Mouse (Mus musculus) thymus, postnatal 14 days (tissue): ENCODE data around the gene Gxylt2.

ENCODE experiments used
- DNase-seq: peaks from one replicate; pipeline ENCODE4 v3.0.0; 2021

Gene Gxylt2

DNA sequence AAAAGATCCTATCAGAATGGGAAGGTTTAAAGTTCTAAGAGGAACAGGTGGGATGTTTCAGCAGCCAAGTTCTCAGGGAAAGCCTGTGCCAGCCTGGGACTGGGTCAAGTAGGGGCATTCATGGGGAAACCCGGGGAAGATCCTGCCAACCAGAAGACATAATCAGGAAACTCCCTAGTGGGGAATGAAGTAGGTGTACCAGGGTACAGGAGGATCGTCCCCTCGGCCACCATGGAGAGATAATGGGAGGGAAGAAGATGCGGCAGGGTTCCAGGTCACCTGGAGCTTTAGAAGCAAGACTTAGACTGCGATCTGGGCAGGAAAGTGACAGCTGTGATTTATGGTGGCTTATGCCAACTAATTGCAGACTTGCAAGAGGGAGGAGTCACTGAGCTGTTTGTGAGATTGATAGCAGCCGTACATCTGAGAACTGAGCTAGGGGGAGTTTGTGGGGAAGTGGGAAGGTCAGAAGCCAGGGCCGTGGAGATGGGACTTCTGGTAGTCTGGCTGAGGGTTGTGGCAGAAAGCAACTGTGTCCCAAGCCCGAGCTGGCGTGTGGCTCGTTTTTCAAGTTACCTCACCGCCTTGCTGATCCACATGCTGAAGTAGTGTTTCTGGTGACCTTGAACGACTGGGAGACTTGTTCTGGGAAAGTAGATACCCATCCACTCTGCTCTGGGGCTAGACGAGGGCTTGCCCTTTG is 98.0 kb downstream of the Gxylt2 start:
- no peak for DNase-seq

DNA sequence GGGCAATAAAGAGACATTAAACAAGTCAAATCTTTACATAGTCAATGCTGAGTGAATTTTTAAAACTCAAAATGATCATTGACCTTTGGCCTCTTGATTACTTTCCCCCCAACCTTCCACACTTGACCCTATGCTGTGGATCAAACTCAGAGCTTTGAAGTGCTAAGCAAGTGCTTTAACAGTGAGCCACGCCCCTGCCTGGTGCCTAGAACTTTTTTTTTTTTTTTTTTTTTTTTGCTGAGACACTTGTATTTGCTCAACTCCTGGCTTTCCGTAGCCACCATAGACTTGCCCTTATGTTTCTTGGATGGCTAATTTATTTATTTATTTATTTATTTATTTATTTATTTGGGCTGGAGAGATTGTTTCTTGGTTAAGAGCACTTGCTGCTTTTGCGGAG is 98.7 kb downstream of the Gxylt2 start:
- DNase-seq = no peak

GRCm38 (mm10) chr6:100807187-100807586 is 102.7 kb downstream of the Gxylt2 start:
- DNase-seq = no peak

GRCm38 (mm10) chr6:100807746-100808145 is 103.2 kb downstream of the Gxylt2 start:
- DNase-seq = no peak

- DNase-seq = no peak
These were observed 103.8 kb downstream of the Gxylt2 start for GRCm38 (mm10) chr6:100808221-100808778.

DNA sequence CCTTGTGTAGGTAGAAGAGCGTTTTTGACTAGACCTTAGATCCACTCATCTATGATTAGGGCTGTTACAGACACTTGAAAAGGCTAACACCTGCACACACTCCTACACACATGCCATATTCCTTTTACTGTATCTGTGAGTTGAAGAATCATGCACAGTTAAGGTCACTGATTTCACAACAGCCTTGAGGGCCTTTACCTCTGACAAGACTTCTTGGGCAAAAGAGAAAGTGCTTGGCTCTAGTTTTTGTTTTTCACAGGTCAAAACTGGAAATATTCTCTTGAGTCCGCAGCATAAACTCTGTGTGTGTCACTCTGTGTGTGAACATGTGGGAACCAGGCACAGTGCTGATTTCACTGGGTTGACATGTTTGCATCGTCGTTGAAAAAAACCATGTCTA is 105.6 kb downstream of the Gxylt2 start:
- DNase-seq = no peak

- no peak for DNase-seq
These were observed 107.2 kb downstream of the Gxylt2 start for GRCm38 (mm10) chr6:100811731-100812130.

DNA sequence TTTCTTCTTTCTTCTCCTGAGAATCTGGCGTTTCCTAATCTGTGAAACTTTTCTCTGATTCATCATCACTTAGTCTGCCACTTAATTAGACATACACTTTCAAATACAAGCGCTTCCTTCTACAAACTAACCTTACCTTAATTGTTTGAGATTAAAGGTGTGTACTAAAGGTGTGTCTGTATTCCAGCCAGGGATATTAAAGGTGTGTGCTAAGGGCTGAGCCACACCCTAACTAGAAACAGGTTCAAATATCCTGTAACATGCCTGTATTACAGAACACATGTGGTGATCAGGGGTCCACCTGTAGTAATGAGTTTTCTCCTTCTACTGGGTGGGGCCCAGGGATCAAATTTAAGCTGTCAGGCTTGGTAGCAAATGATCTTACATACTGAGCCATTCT is 116.8 kb downstream of the Gxylt2 start:
- no peak for DNase-seq

GRCm38 (mm10) chr6:100823356-100823755 is 118.8 kb downstream of the Gxylt2 start:
- no peak for DNase-seq

DNA sequence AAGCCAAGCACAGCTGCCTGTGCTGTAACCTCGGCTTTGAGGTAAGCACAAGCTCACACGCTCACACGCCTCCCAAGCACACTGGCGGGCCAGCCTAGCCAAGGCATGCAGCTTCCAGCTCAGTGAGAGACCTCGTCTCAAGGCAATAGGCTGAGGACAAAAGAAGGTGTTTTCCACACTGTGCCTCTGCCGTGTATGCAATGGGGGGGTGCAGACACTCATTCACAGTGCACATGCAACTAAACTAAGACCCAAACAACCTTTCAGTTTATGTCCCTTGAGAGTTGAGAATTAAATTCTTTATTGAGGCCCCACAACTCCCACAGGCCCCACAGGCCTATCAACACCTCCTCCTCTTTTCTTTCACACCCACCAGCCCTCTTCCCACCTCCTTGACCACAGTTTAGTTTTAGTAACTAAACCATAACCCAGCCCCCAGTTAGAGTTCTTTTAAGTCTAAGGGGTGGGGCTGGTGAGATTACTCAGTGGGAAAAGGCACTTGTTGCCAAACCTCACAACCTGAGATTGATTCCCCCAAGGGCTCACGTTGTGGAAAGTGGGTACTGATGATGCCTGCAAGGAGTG is 119.9 kb downstream of the Gxylt2 start:
- no peak for DNase-seq

DNA sequence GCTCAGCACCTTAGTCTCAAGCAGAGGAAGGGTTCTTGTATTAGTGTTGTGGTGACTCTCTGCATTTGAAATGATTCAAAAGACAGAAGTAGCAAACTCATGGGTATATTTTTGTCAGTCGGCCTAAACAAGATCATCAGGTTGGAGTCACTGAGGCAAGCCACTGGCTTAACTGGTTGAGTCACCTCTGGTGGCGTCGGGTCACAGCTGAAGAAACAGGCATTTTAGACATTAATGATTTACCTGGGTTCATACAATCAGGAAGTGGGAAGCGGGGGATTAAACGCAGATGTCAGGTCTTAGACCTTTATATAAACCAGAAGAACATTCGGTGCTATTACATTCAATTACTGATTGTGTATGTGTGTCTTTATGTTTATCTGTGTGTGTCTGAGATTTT is 121.5 kb downstream of the Gxylt2 start:
- no peak for DNase-seq

DNA sequence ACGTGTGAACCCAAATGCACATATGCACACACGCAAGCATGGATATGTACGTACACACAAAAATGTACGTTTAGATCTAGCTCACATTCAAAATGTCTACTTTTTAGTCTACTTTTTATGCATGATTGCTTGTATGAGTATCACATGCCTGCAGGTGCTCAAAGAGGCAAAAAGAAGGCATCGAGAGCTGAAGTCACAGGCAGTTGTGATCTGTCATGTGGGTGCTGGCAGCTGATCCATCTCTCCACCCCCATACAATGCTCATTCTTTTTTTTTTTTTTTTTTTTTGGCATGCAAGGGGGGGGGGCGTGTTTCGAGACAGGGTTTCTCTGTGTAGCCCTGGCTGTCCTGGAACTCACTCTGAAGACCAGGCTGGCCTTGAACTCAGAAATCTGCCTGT is 124.0 kb downstream of the Gxylt2 start:
- DNase-seq = no peak

- no peak for DNase-seq
These were observed 125.2 kb downstream of the Gxylt2 start for GRCm38 (mm10) chr6:100829770-100830169.

GRCm38 (mm10) chr6:100831188-100831587 is 126.7 kb downstream of the Gxylt2 start:
- no peak for DNase-seq

- no peak for DNase-seq
These were observed 127.2 kb downstream of the Gxylt2 start for GRCm38 (mm10) chr6:100831751-100832150.

DNA sequence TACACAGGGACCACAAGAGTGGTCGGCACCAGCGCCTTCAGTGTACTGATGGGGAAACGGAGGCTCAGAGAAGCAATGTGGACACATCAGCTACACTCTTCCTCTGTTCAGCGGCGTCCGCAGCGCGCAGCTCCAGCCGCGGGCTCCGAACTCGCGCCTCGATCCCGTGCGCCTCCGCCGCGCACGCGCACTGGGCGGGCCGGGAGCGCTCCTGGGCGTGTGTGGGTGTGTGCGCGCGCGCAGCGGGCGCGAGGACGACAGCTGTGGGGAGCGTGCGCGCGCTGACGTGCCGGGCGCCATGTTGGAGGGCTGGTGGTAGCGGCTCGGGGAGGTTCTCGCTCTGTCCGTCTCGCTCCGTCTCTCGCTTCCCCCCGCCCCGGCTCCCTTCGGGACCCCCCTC is 128.8 kb downstream of the Gxylt2 start, which contains the start of gene Ppp4r2:
Ppp4r2 (plus strand) TSS at position 268 of the 400 bp plus-strand sequence.
- DNase-seq = peak; percentile 95

GRCm38 (mm10) chr6:100833811-100834481 is 129.4 kb downstream of the Gxylt2 start:
- DNase-seq = peak; percentile 83

GRCm38 (mm10) chr6:100834489-100835160 is 130.1 kb downstream of the Gxylt2 start:
- DNase-seq = no peak

- DNase-seq = no peak
These were observed 140.5 kb downstream of the Gxylt2 start for GRCm38 (mm10) chr6:100845058-100845457.

- no peak for DNase-seq
These were observed 142.7 kb downstream of the Gxylt2 start for GRCm38 (mm10) chr6:100847264-100847663.

GRCm38 (mm10) chr6:100848682-100849375 is 144.3 kb downstream of the Gxylt2 start:
- no peak for DNase-seq

- no peak for DNase-seq
These were observed 146.1 kb downstream of the Gxylt2 start for GRCm38 (mm10) chr6:100850671-100851081.

DNA sequence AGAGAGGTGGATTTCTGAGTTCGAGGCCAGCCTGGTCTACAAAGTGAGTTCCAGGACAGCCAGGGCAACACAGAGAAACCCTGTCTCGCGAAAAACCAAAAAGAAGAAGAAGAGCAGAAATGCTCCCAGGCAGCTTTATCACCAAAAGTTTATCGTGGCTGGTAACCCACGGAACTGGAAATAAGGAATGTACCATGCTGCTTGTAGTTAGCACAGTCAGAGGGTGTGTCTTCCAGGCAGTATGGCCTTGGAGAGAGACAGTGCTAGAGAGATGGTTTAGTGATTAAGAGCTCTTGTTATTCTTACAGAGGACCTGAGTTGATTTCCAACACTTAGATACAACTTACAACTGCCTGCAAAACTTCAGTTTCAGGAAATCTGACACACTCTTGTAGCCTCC is 146.5 kb downstream of the Gxylt2 start:
- no peak for DNase-seq
